Mouse (Mus musculus) cortical plate, adult 2 months (tissue): ENCODE measurements around the gene Cops2.

Experiments used
- CTCF ChIP-seq: fragments of 200-500 bp; IDR thresholded peaks from 2 replicates; pipeline ENCODE4 v1.5.1; 2011; ENCODE audit warnings: mild to moderate bottlenecking, control low read depth, low read length; ENCODE audit not compliant: insufficient read depth; ENCODE audit errors: extremely low read depth
- POLR2A ChIP-seq: fragments of 200-500 bp; IDR thresholded peaks from 2 replicates; pipeline ENCODE4 v1.6.1; 2011; ENCODE audit warnings: mild to moderate bottlenecking, low read length, control low read depth; ENCODE audit not compliant: insufficient read depth; ENCODE audit errors: extremely low read depth

DNA sequence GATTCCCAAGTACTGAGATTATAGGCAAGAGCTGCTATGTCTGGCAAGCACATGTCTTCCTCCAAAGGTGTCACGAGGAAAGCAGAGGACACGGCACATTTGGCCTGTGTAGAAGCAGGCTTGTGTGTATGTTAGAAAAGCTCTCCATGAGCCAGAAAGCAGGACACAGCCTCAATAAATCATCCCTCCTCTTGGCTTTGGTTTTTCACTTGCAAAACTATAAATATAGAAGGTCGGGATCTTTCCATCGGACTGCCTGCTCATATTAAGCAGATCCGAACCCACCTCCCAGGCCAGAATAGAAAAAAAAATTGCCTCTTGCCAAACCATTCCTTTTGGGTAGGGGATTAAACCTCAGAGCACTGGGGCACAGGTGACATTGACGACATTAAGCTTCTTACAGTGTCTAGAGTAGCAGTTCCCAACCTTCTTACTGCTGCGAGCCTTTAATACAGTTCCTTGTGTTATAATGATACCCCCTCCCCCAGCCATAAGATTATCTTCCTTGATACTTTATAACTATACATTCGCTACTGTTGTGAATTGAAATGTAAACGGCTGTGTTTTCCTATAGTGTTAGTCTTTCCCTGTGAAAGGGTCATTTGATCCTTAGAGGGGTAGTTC, 44.9 kb downstream of the Cops2 start:
- no peak for TF ChIP-seq POLR2A
- TF ChIP-seq CTCF: no peak
